Mouse (Mus musculus) forebrain, embryonic 12.5 days (tissue): ENCODE data around the gene Casp8. TPM values are rescaled to one million over a fixed set of nuclear protein-coding genes. Genes with fewer than 3 reads are reported as not detected.
"Not testable (repeated sequence)": the region's sequence is repeated elsewhere in the genome, so short reads cannot be mapped to it uniquely, and the experiment has no call there.

Experiments used
- ATAC-seq: fragments of 200-750 bp; cut with Nextera tagmentation; 2 replicates; pipeline ENCODE4 v1.8.0; 2017; ENCODE audit warnings: moderate TSS enrichment; ENCODE audit not compliant: low FRiP score
- H3K27ac ChIP-seq: fragments of 300-500 bp; sonication (generic); 2 replicates; pipeline ENCODE4 v1.5.1; 2016; ENCODE audit warnings: mild to moderate bottlenecking
- H3K27me3 ChIP-seq: fragments of 300-500 bp; sonication (generic); 2 replicates; pipeline ENCODE4 v1.6.1; 2016; ENCODE audit warnings: mild to moderate bottlenecking
- H3K36me3 ChIP-seq: fragments of 300-500 bp; sonication (generic); replicated peaks from 2 replicates; pipeline ENCODE4 v1.6.1; 2016; ENCODE audit warnings: mild to moderate bottlenecking
- H3K4me1 ChIP-seq: fragments of 300-500 bp; sonication (generic); 2 replicates; pipeline ENCODE4 v1.6.1; 2016
- H3K4me2 ChIP-seq: fragments of 300-500 bp; sonication (generic); 2 replicates; pipeline ENCODE4 v1.6.1; 2016; ENCODE audit warnings: mild to moderate bottlenecking, moderate library complexity
- H3K4me3 ChIP-seq: fragments of 300-500 bp; sonication (generic); replicated peaks from 2 replicates; pipeline ENCODE4 v1.5.1; 2016; ENCODE audit warnings: mild to moderate bottlenecking
- H3K9ac ChIP-seq: fragments of 300-500 bp; sonication (generic); 2 replicates; pipeline ENCODE4 v1.6.1; 2016; ENCODE audit warnings: mild to moderate bottlenecking
- H3K9me3 ChIP-seq: fragments of 300-500 bp; sonication (generic); 2 replicates; pipeline ENCODE4 v1.6.1; 2016
- WGBS: fragments of 180-500 bp; shearing (Covaris S2); methylation state at CpG from one replicate; pipeline ENCODE4 v1.1.7; 2016; 5-methylcytosine and 5-hydroxymethylcytosine counted together
- polyA plus RNA-seq: library from polyadenylated mRNA; unstranded; fragments of >200 nt; fragmentation: Nextera tagmentation; extraction: Ambion mirVana; gene quantifications from 2 replicates; pipeline ENCODE4 v1.2.1, GENCODE M21; 2016

Gene Casp8
- polyA plus RNA-seq, 1 experiment from 2014 or later, result 10.1 TPM

GRCm38 (mm10) chr1:58802322-58803273 is 7.4 kb downstream of the Casp8 start:
- Histone ChIP-seq H3K9me3 (no peaks in the 10 kb centered on the region), H3K36me3 (no peaks in the 10 kb centered on the region), H3K4me3 (no peak overlapping the region), H3K4me1 (no peaks in the 10 kb centered on the region), H3K9ac (no peak overlapping the region), H3K4me2 (no peak overlapping the region), H3K27me3 (no peaks in the 10 kb centered on the region), H3K27ac (no peak overlapping the region)
- no peak for ATAC-seq
- 82% methylated on average over 18 of the region's 18 CpGs for WGBS

- Histone ChIP-seq H3K36me3 (no peaks in the 10 kb centered on the region), H3K27ac (no peak overlapping the region), H3K4me3 (no peak overlapping the region), H3K9me3 (no peaks in the 10 kb centered on the region), H3K4me1 (no peaks in the 10 kb centered on the region), H3K4me2 (no peak overlapping the region), H3K27me3 (no peaks in the 10 kb centered on the region), H3K9ac (no peak overlapping the region)
- ATAC-seq, result no peak
- 92% methylated on average over 6 of the region's 6 CpGs for WGBS
These were observed 8.4 kb downstream of the Casp8 start for GRCm38 (mm10) chr1:58803531-58803930.

DNA sequence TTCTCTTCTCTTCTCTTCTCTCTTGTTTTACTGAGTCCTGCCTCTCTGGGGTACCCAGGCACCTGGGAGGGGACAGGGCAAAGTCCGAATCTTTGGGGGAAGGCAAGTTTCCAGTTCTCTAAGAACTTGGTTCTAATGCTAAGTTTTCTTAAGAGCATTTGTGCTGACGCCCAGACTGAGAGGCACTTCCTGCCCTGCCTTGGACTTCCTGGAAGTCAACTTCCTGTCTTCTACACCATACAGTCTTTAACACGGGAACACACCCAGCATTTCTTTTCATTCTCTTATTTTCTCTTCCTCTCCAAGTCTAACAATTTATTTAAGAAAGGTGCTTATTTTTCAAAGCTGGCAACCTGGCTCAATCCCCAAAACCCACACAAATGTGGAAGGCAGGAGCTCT is 11.5 kb downstream of the Casp8 start:
- no peak for ATAC-seq
- 78% methylated on average over 3 of the region's 3 CpGs for WGBS

GRCm38 (mm10) chr1:58826319-58826718 is 31.1 kb downstream of the Casp8 start:
- no peak for ATAC-seq
- no peaks in the 10 kb centered on the region for H3K27me3 ChIP-seq
- no peak overlapping the region for H3K27ac ChIP-seq
- WGBS, result 75% methylated on average over 3 of the region's 3 CpGs
- no peaks in the 10 kb centered on the region for H3K9me3 ChIP-seq
- H3K36me3 ChIP-seq, result no peaks in the 10 kb centered on the region
- no peak overlapping the region for H3K9ac ChIP-seq
- no peak overlapping the region for H3K4me2 ChIP-seq
- no peaks in the 10 kb centered on the region for H3K4me1 ChIP-seq
- no peak overlapping the region for H3K4me3 ChIP-seq

More for the DNA sequence above, 11.5 kb downstream of the Casp8 start:
- H3K4me3 ChIP-seq, result no peak overlapping the region
- H3K36me3 ChIP-seq, result no peaks in the 10 kb centered on the region
- no peak overlapping the region for H3K27ac ChIP-seq
- no peaks in the 10 kb centered on the region for H3K27me3 ChIP-seq
- H3K9me3 ChIP-seq, result no peaks in the 10 kb centered on the region
- no peak overlapping the region for H3K4me2 ChIP-seq
- H3K4me1 ChIP-seq, result no peaks in the 10 kb centered on the region
- H3K9ac ChIP-seq, result no peak overlapping the region

DNA sequence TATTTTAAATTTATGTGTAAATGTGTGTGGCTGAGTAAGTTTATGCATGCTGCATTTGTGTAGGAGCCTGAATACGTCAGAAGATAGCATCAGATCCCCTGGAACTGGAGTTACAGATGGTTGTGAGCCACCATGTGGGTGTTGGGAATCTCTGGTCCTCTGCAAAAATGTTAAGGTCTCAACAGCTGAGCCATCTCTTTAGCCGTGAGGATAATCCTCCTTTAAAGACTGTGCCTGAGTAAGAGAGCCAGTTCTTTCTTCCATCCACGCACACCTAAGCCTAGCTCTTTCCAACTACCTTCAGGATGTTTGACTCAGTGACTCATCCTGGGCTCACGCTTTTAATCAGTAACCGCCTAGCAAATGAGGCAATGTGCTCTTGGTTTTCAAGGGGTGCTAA is 35.6 kb downstream of the Casp8 start:
- whole genome bisulfite sequencing, result 93% methylated on average over 5 of the region's 5 CpGs
- Histone ChIP-seq H3K4me3 (no peak overlapping the region), H3K4me2 (no peak overlapping the region), H3K27me3 (no peaks in the 10 kb centered on the region), H3K4me1 (no peaks in the 10 kb centered on the region), H3K9me3 (no peaks in the 10 kb centered on the region), H3K36me3 (no peaks in the 10 kb centered on the region), H3K27ac (no peak overlapping the region), H3K9ac (no peak overlapping the region)
- no peak for ATAC-seq

DNA sequence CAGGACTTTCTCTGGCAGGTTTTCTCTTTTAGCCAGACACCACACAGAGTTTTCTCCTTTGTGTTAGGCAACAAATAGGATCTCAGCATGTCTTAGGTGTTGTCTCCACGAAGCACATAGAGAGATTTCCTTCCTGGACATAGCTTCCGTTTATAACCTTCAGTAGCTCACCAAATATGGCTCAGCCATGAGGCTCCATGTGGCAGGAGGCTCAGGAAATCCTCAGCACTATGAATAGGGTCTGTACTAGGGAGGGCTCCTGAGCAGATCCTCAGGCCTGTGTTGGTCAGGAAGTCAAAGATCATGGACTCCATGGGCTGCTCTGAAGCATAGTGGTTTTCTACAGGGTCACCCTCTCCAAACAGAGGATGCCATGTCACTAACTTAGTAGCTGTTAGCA is 37.0 kb downstream of the Casp8 start:
- Histone ChIP-seq H3K27me3 (no peaks in the 10 kb centered on the region), H3K9me3 (no peaks in the 10 kb centered on the region), H3K36me3 (no peaks in the 10 kb centered on the region), H3K27ac (no peak overlapping the region), H3K4me2 (no peak overlapping the region), H3K9ac (no peak overlapping the region), H3K4me3 (no peak overlapping the region), H3K4me1 (no peaks in the 10 kb centered on the region)
- no peak for ATAC-seq
- 79% methylated on average over 2 of the region's 2 CpGs for WGBS

DNA sequence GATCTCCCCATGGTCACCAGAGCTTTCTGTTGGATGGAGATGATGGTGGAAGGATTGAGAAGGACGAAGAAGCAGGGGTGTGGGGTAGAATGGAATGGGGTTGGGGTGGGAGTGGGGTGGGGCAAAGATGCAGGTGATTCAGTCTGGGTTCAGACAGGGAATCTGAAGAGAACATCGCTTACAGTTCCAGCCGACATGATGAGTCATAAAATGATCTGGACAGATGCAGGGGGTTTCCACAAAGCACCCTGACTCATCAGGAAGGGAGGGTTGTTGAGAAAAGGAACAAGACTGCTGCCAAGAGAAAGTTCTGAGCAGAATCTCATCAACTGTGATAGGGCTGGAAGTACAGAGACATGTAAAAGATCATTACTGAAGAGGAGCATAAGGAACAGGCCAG is 61.6 kb downstream of the Casp8 start:
- not testable (repeated sequence) for H3K4me3 ChIP-seq, H3K4me2 ChIP-seq, H3K9me3 ChIP-seq, H3K4me1 ChIP-seq, H3K27ac ChIP-seq, H3K9ac ChIP-seq, H3K27me3 ChIP-seq, H3K36me3 ChIP-seq, ATAC-seq
- 81% methylated on average over 3 of the region's 3 CpGs for WGBS

DNA sequence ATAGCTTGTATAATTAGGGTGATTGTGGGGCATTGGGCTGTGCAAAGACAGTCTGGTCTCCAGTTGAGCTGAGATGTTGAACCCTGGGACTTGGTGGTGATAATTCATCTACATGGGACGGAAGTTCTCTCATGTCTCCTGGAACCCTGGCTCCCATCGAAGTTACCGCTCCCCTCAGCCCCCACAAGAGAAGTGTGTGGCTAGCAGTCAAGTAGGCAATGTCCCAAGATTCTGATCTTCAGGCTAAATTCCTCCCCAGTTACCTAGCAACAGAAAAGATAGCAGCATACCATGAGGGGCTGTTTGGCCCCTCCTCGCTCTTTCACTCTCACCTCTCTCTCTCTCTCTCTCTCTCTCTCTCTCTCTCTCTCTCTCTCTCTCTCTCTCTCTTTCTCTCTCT is 64.0 kb downstream of the Casp8 start:
- H3K4me3 ChIP-seq, H3K36me3 ChIP-seq, H3K9me3 ChIP-seq, H3K4me2 ChIP-seq, H3K27me3 ChIP-seq, H3K9ac ChIP-seq, ATAC-seq, H3K4me1 ChIP-seq, H3K27ac ChIP-seq: not testable (repeated sequence)
- 88% methylated on average over 4 of the region's 4 CpGs for WGBS

DNA sequence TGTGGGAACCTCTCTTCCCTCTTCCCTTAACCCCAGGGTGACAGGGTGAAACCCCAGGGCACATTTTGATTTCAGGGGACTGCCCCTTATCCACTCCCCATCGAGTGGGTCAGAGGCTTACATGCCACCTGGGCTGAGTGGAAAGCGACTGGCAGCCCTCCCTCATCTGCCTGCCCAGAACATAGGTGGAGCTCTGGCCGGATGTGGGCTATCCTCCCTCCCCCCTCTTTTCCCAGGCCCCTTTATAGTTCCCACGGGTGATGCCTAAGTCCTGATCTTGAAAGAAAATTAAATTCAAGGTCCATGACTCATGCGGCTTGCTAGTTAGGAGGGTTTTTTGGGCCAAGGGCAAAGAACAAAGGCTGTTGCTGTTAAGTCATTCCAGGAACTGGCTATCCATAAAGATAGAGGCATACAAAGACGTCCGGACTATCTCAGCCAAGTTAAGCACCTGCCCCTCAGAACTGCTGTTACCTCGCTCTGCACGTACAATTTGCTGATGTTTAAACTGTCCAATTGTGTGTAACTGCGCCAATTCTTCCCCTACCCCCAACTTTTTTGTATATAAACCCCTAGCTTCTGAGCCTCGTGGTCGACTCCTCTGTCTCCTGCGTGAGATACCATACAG is 64.7 kb downstream of the Casp8 start:
- H3K4me3 ChIP-seq, H3K9ac ChIP-seq, H3K9me3 ChIP-seq, H3K36me3 ChIP-seq, H3K27me3 ChIP-seq, ATAC-seq, H3K27ac ChIP-seq, H3K4me2 ChIP-seq, H3K4me1 ChIP-seq: not testable (repeated sequence)
- 82% methylated on average over 13 of the region's 13 CpGs for WGBS

DNA sequence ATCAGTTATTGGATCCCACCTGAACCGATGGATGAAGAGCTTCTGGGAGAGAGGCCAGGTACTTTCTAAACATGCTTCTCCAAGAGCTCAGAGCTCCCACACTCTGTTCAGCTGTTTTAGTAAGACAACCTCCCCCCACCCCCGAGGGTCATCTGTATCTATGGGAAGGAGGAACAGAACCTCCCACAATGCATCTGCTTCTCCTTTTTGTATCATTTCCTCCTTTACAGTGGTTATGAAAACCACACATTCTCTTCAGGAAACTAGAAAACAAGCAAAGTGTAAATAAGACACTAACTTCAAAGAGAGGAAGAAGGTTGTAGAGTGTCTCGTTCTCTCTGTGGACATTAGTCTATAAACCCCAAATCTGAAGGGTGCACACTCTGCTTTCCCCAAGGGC is 65.4 kb downstream of the Casp8 start:
- not testable (repeated sequence) for H3K4me1 ChIP-seq, H3K27me3 ChIP-seq, H3K36me3 ChIP-seq, H3K4me2 ChIP-seq, H3K9me3 ChIP-seq, H3K4me3 ChIP-seq, H3K27ac ChIP-seq, H3K9ac ChIP-seq, ATAC-seq
- WGBS, result 94% methylated on average over 3 of the region's 3 CpGs

DNA sequence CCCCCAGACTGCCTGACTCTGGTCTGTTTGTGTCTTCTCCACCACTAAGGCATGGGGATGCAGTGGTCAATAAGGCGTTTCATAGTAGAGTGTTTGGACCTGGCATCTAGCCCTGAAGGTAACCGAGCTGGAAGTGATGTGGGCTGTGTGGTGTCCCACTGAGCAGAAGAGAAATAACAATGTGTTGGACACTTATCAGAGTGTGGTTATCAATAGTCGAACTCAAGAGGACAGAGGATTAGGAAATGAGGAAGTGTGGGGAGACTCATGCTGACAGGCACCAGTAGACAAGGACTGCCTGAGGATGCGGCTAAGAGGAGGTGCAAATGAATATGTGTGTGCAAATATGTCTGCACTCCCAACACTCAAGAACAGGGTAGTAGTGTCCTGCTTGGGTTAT is 81.3 kb downstream of the Casp8 start:
- not testable (repeated sequence) for H3K4me3 ChIP-seq, H3K27me3 ChIP-seq, H3K27ac ChIP-seq, ATAC-seq, H3K9me3 ChIP-seq, H3K9ac ChIP-seq, H3K4me1 ChIP-seq, H3K36me3 ChIP-seq, H3K4me2 ChIP-seq
- WGBS, result 91% methylated on average over 4 of the region's 4 CpGs

DNA sequence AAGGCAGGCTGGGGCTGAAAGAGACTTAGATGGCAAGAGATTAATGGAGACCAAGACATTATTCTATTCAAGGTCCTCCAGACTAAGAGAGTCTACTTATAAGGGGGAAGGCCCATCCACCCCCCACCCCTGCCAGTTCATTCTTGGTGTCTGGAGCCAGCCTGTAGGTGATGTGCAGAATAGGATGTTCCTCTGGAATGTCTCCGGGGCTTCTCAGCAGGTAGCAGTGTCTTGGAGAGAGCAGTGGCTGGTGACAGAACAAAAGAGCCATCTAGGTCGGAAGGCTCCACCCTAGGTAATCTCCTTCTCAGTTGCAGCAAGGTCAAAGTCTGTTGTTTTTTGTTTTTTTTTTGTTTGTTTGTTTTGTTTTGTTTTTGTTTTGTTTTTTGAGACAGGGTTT is 84.1 kb downstream of the Casp8 start:
- not testable (repeated sequence) for H3K4me3 ChIP-seq, H3K36me3 ChIP-seq, H3K27me3 ChIP-seq, H3K4me2 ChIP-seq, H3K27ac ChIP-seq, H3K4me1 ChIP-seq, H3K9ac ChIP-seq, ATAC-seq, H3K9me3 ChIP-seq
- WGBS, result 90% methylated on average over 2 of the region's 2 CpGs

DNA sequence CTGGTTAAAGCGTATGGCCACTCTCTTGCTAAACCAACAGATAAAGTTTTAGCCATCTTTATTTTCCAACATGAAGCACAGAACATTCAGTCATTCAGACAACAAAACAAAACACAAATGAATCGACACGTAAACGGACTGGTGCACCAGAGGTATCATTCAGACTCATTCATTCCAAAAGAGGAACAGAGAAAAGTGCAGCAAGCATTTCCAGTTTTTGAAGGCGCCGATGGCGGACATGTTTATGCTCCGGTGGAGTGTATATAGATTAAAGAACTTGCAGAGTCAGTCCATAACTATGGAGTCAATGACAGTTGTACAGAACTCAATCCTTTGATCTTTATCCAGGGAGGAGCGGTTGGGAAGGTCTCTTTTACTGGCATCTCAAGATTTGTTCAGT is 88.1 kb downstream of the Casp8 start:
- H3K9me3 ChIP-seq, H3K9ac ChIP-seq, H3K27me3 ChIP-seq, H3K4me2 ChIP-seq, H3K36me3 ChIP-seq, H3K4me3 ChIP-seq, H3K27ac ChIP-seq, H3K4me1 ChIP-seq, ATAC-seq: not testable (repeated sequence)
- WGBS, result 91% methylated on average over 9 of the region's 9 CpGs
